Mouse (Mus musculus) kidney, adult 2 months (tissue): ENCODE data around the gene Nup93.

Source experiments
- CTCF ChIP-seq: fragments of 200-500 bp; conservative IDR thresholded peaks from 2 replicates; pipeline ENCODE4 v1.5.1; 2011; ENCODE audit warnings: low read depth, mild to moderate bottlenecking, control low read depth, low read length, moderate library complexity, mixed read lengths; ENCODE audit not compliant: insufficient read depth, insufficient read length
- POLR2A ChIP-seq: fragments of 200-500 bp; IDR thresholded peaks from one replicate; pipeline ENCODE4 v1.6.1; 2011; ENCODE audit warnings: low read depth, low read length, control low read depth

GRCm38 (mm10) chr8:94173848-94174403, 40.4 kb upstream of the Nup93 start:
- TF ChIP-seq POLR2A = no peak
- no peak for TF ChIP-seq CTCF
